Mouse (Mus musculus) liver, embryonic 14.5 days (tissue): ENCODE results near the gene Pias4.
A peak's percentile ranks its signal among the peaks of the same experiment; 100 is the strongest.

Source experiments
- CTCF ChIP-seq: IDR thresholded peaks from 2 replicates; pipeline ENCODE4 v1.5.1; 2016; ENCODE audit warnings: antibody characterized with exemption, low read depth, control low read depth
- EP300 ChIP-seq: IDR thresholded peaks from 2 replicates; pipeline ENCODE4 v1.6.1; 2016; ENCODE audit warnings: antibody characterized with exemption, low read depth

DNA sequence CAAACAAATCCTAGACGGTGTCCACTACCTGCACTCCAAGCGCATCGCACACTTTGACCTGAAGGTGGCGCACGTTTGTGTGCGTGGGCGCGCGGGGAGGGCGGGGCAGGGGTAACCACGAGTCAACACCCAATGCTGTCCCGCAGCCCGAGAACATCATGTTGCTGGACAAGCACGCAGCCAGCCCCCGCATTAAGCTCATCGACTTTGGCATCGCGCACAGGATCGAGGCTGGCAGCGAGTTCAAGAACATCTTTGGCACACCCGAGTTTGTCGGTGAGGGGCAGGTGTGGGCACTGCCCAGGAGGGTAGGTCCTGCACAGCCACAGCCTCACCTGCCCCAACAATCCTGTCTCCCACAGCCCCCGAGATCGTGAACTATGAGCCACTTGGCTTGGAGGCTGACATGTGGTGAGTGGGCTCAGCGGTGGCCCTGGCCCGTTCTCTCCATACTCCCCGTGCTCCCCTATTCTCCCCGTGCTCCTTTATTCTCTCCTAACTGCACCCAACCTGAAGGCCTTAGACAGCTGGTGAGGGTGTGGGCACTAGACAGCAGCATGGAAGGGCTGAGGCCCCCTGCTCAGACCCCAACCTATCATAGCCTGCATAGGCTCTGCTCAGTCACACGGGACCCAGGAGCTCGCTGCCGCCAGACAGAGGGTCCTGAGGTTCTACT, 22.7 kb upstream of the Pias4 start:
- TF ChIP-seq EP300 (no peak), CTCF (peak; percentile 90)
